Mouse (Mus musculus): ENCODE measurements around the gene Cdh8.

DNA sequence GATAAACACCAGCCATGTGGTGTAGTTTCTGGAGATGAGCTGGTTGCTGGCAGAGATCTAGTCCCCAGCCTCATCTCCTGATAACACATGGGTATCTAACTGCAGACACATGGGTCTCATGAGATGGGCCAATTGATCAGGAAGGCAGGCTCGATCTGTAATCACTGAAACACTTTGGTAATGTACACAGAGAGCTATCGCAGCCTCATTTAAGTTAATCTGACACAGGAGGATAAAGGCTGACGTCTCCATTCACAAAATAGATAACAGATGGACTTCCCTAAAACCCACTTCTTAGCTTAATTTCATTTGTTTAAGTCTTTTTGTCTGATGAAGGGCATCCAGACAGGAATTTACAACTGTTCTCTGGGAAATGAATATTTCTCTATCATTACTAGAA lies 249.3 kb downstream of the Cdh8 start:
- TF ChIP-seq CTCF (IDR thresholded peaks at IDR 0.05; ENCODE audit: insufficient read depth, low read depth, low read length) (no peak), POLR2A (IDR thresholded peaks at IDR 0.05; ENCODE audit: insufficient read depth, low read depth, low read length) (no peak)
